Mouse (Mus musculus): ENCODE results near the gene Ambra1.

DNA sequence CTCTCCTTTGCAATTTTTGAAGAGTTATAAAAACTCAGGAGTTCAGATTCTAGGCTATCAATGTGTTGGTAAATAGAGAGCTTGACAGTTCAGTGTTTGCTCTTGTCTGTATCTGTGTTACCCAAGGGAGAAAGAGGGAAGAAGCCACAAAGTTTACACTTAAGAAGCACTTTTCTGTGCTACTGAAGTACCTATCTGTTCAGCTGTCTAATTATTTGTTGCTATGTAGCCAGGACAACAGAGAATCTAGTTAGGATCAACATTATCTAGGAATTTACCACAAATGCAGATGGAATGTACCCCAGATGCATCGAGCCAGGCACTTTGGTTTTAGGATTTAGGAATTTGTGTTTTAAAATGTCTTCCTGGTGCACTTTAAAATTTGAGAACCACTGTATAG lies 104.3 kb downstream of the Ambra1 start:
- TF ChIP-seq CTCF (IDR thresholded peaks at IDR 0.05; ENCODE audit: control insufficient read depth, insufficient read depth, insufficient read length) (no peak), MAX (IDR thresholded peaks at IDR 0.05) (no peak), USF1 (IDR thresholded peaks at IDR 0.05; ENCODE audit: low read depth) (no peak), MYOD1 (IDR thresholded peaks at IDR 0.05; ENCODE audit: control insufficient read depth, insufficient read length, low read depth) (no peak)

Measured in C2C12 (cell line).